Mouse (Mus musculus): ENCODE data around the gene Smarcb1. TPM values are rescaled to one million over a fixed set of nuclear protein-coding genes. Genes with fewer than 3 reads are reported as not detected.

The Smarcb1 gene
- polyA plus RNA-seq, 1 experiment from 2014 or later = 109 TPM

DNA sequence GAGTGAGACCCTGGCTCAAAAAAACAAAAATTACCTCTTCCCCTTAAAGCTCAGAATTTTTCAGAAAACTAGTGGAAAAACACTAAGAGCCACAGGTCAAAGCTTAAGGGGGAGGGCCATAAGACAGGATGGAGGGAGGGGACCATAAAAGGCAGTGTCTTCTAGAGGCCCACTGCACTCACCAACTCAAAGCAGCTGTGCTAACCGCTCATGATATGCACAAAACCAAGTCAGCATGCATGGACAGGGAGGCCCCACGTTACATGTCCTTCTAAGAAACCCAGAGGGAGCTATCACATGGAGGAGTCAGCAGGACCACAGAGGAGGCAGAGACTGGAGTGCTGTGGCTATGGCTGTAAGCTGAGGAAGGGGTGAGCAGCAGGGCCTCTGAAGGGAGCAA, 10.7 kb downstream of the Smarcb1 start:
- Histone ChIP-seq H3K9me3 (ENCODE audit: low read length) (no peaks in the 10 kb centered on the region), H3K36me3 (ENCODE audit: insufficient read depth, low read length) (peaks cover 17% of the 10 kb centered on the region), H3K4me3 (ENCODE audit: low read depth, low read length) (no peak overlapping the region), H3K27ac (ENCODE audit: low read length) (no peak overlapping the region), H3K9ac (replicated peaks; ENCODE audit: low read depth) (no peak overlapping the region), H3K4me2 (replicated peaks; ENCODE audit: low read depth, low read length) (no peak overlapping the region), H3K27me3 (replicated peaks; ENCODE audit: insufficient read depth, low read length) (no peaks in the 10 kb centered on the region), H3K4me1 (ENCODE audit: insufficient read depth, low read depth, low read length) (no peaks in the 10 kb centered on the region)
- no peak for ATAC-seq
- 88% methylated on average over 2 of the region's 2 CpGs for WGBS
- TF ChIP-seq CTCF (IDR thresholded peaks at IDR 0.05) (no peak), EP300 (IDR thresholded peaks at IDR 0.05) (no peak)
- no peak for DNase-seq (ENCODE audit: low spot score)

DNA sequence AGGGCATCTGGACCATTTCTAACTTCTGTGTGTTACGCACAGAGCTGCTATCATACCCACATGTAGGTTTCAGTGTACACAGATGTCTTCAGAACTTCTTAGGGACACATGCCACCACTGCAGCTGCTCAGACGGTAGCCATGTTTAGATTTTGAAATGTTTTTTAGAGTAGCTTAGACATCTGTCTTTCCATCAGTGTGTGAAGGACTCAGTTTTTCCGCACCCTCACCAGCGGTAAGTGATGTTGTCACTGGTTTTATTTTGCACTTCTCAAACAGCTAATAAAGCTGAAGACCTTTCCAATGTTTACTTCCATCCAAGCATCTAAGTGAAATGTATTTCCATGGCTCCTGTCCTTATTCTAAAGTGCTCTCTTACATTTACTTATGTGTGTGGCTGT, 14.5 kb downstream of the Smarcb1 start:
- Histone ChIP-seq H3K9ac (replicated peaks; ENCODE audit: low read depth) (no peak overlapping the region), H3K27me3 (replicated peaks; ENCODE audit: insufficient read depth, low read length) (no peaks in the 10 kb centered on the region), H3K4me3 (ENCODE audit: low read depth, low read length) (no peak overlapping the region), H3K9me3 (ENCODE audit: low read length) (no peaks in the 10 kb centered on the region), H3K4me2 (replicated peaks; ENCODE audit: low read depth, low read length) (no peak overlapping the region), H3K4me1 (ENCODE audit: insufficient read depth, low read depth, low read length) (no peaks in the 10 kb centered on the region), H3K36me3 (ENCODE audit: insufficient read depth, low read length) (peaks cover 43% of the 10 kb centered on the region), H3K27ac (ENCODE audit: low read length) (no peak overlapping the region)
- TF ChIP-seq EP300 (IDR thresholded peaks at IDR 0.05) (no peak), CTCF (IDR thresholded peaks at IDR 0.05) (no peak)
- DNase-seq (ENCODE audit: low spot score) = no peak
- no peak for ATAC-seq
- WGBS = 97% methylated on average over 4 of the region's 4 CpGs

DNA sequence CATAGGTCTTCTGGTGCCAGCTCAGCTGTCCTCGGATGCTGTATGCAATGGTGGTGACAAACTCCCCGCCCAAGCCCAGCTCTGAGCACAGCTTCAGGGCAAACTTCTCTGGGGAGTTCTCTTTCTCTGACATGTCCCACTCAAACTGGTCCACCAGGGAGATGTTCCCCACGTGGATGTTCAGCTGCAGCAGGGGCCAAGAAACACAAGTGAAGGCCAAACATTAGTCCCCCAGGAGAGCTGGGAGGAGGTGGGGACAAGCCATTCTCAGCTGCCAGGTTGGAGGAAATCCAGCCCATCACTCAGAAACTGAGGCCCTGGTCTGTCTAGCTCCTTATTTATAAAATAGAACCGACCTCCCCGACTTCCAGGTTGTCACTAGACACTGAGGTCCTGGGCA, 17.0 kb downstream of the Smarcb1 start:
- DNase-seq (ENCODE audit: low spot score) = no peak

DNA sequence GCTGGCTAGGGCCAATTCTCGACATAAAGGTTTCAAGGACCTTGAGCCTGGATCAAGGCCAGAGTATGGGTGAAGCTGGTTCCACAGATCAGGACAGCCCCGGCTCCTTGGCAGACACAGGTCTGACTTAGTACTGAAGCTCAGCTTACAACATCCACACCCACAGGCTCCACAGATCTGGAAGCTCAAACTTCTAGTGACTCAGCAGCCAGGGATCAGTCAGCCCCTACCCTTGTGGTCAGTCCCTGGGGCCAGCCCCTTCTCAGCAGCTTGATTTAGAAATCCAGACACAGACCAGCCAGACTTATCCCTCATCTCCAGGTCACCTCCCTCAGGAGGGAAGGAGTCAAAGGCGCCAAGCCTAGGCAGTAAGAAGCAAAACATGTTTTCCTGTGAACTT, 22.6 kb downstream of the Smarcb1 start:
- no peak overlapping the region for H3K9ac ChIP-seq (replicated peaks; ENCODE audit: low read depth)
- 25% methylated on average over 3 of the region's 3 CpGs for WGBS
- H3K4me2 ChIP-seq (replicated peaks; ENCODE audit: low read depth, low read length) = no peak overlapping the region
- no peak overlapping the region for H3K4me3 ChIP-seq (ENCODE audit: low read depth, low read length)
- peaks cover 8% of the 10 kb centered on the region; the same call in 1 of the 2 replicates for H3K4me1 ChIP-seq (ENCODE audit: insufficient read depth, low read depth, low read length)
- peaks cover 21% of the 10 kb centered on the region for H3K36me3 ChIP-seq (ENCODE audit: insufficient read depth, low read length)
- no peak for TF ChIP-seq CTCF (IDR thresholded peaks at IDR 0.05)
- no peak for TF ChIP-seq EP300 (IDR thresholded peaks at IDR 0.05)
- DNase-seq (ENCODE audit: low spot score) (peak; percentile 84), ATAC-seq (peak; percentile 85)
- no peaks in the 10 kb centered on the region for H3K27me3 ChIP-seq (replicated peaks; ENCODE audit: insufficient read depth, low read length)
- H3K9me3 ChIP-seq (ENCODE audit: low read length) = no peaks in the 10 kb centered on the region
- H3K27ac ChIP-seq (ENCODE audit: low read length) = peak overlapping the region; percentile 16; the same call in 1 of the 2 replicates

More for the DNA sequence above, 17.0 kb downstream of the Smarcb1 start:
- no peak overlapping the region for H3K27ac ChIP-seq (ENCODE audit: low read length)
- no peaks in the 10 kb centered on the region for H3K9me3 ChIP-seq (ENCODE audit: low read length)
- 84% methylated on average over 5 of the region's 5 CpGs for whole genome bisulfite sequencing
- H3K4me2 ChIP-seq (replicated peaks; ENCODE audit: low read depth, low read length) = no peak overlapping the region
- H3K9ac ChIP-seq (replicated peaks; ENCODE audit: low read depth) = no peak overlapping the region
- no peak for TF ChIP-seq EP300 (IDR thresholded peaks at IDR 0.05)
- no peak for TF ChIP-seq CTCF (IDR thresholded peaks at IDR 0.05)
- H3K4me1 ChIP-seq (ENCODE audit: insufficient read depth, low read depth, low read length) = no peaks in the 10 kb centered on the region
- no peak for ATAC-seq
- H3K4me3 ChIP-seq (ENCODE audit: low read depth, low read length) = no peak overlapping the region
- H3K36me3 ChIP-seq (ENCODE audit: insufficient read depth, low read length) = peaks cover 39% of the 10 kb centered on the region
- no peaks in the 10 kb centered on the region for H3K27me3 ChIP-seq (replicated peaks; ENCODE audit: insufficient read depth, low read length)

DNA sequence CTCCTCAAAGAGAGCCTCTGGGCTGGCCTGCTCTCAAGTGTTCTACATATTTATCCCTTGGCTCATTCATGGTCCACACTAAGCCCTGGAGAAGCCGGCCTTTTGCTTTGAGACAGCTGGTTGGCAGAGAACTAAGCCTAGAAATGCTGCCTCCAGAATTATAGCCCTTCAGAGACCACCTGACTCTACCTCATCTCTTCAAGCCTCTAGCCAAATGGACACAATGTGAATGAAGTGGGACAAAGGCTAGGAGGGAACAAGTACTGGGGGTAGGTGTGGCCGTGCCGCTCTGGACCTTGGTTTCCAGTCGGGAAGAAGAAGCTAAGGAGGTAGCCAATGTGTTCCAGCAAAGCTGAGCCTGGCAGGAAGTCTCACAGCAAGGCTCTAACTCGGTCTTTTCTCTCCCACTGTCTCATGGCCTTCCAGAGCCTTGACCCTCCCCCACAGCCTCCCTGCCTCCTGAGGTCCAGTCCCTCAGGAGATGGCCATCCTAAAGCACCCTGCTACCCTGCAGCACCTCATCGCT, 23.3 kb downstream of the Smarcb1 start:
- no peak for TF ChIP-seq CTCF (IDR thresholded peaks at IDR 0.05)
- no peak for TF ChIP-seq EP300 (IDR thresholded peaks at IDR 0.05)
- H3K9me3 ChIP-seq (ENCODE audit: low read length) = no peaks in the 10 kb centered on the region
- no peaks in the 10 kb centered on the region for H3K27me3 ChIP-seq (replicated peaks; ENCODE audit: insufficient read depth, low read length)
- no peak overlapping the region for H3K9ac ChIP-seq (replicated peaks; ENCODE audit: low read depth)
- peaks cover 12% of the 10 kb centered on the region; the same call in 1 of the 2 replicates for H3K4me1 ChIP-seq (ENCODE audit: insufficient read depth, low read depth, low read length)
- H3K36me3 ChIP-seq (ENCODE audit: insufficient read depth, low read length) = peaks cover 14% of the 10 kb centered on the region; the same call in 1 of the 2 replicates
- H3K4me2 ChIP-seq (replicated peaks; ENCODE audit: low read depth, low read length) = no peak overlapping the region
- DNase-seq (ENCODE audit: low spot score) (no peak), ATAC-seq (no peak)
- H3K27ac ChIP-seq (ENCODE audit: low read length) = peak overlapping the region; percentile 16; the same call in 1 of the 2 replicates
- no peak overlapping the region for H3K4me3 ChIP-seq (ENCODE audit: low read depth, low read length)
- 67% methylated on average over 6 of the region's 6 CpGs for WGBS

DNA sequence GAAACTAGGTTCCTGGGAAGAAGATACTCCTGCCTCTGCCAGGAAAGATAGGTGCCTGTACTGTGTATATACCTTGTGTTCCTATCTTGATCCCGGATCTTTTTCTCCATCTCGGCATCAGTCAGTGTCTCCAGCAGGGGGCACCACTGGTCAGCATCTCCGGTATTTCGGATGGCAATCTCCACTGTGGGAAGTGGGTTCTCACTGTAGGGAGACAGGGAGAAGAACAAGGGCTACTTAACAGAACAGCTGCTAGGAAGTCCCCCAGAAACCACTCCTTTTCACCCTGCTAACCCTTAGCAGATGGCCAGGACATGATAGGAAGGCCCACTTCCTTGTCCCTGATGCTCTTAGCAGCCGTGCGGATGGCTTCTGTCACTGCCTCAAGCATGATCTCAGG, 24.0 kb downstream of the Smarcb1 start:
- H3K4me2 ChIP-seq (replicated peaks; ENCODE audit: low read depth, low read length) = no peak overlapping the region
- H3K4me3 ChIP-seq (ENCODE audit: low read depth, low read length) = no peak overlapping the region
- DNase-seq (ENCODE audit: low spot score) (peak; percentile 85), ATAC-seq (no peak)
- H3K36me3 ChIP-seq (ENCODE audit: insufficient read depth, low read length) = peaks cover 13% of the 10 kb centered on the region; the same call in 1 of the 2 replicates
- H3K4me1 ChIP-seq (ENCODE audit: insufficient read depth, low read depth, low read length) = peaks cover 12% of the 10 kb centered on the region; the same call in 1 of the 2 replicates
- no peaks in the 10 kb centered on the region for H3K9me3 ChIP-seq (ENCODE audit: low read length)
- H3K27me3 ChIP-seq (replicated peaks; ENCODE audit: insufficient read depth, low read length) = no peaks in the 10 kb centered on the region
- 42% methylated on average over 6 of the region's 6 CpGs for WGBS
- TF ChIP-seq CTCF (IDR thresholded peaks at IDR 0.05) (peak; percentile 92), EP300 (IDR thresholded peaks at IDR 0.05) (no peak)
- H3K27ac ChIP-seq (ENCODE audit: low read length) = no peak overlapping the region
- H3K9ac ChIP-seq (replicated peaks; ENCODE audit: low read depth) = no peak overlapping the region
